Mouse (Mus musculus) liver, adult 2 months (tissue): ENCODE results near the gene Cd93.

Experiments used
- CTCF ChIP-seq: fragments of 200-500 bp; IDR thresholded peaks from 2 replicates; pipeline ENCODE4 v1.5.1; 2011; ENCODE audit warnings: low read depth, low read length, control low read depth
- POLR2A ChIP-seq: fragments of 200-500 bp; IDR thresholded peaks from 2 replicates; pipeline ENCODE4 v1.6.1; 2011; ENCODE audit warnings: low read length, control low read depth; ENCODE audit not compliant: insufficient read depth; ENCODE audit errors: extremely low read depth

DNA sequence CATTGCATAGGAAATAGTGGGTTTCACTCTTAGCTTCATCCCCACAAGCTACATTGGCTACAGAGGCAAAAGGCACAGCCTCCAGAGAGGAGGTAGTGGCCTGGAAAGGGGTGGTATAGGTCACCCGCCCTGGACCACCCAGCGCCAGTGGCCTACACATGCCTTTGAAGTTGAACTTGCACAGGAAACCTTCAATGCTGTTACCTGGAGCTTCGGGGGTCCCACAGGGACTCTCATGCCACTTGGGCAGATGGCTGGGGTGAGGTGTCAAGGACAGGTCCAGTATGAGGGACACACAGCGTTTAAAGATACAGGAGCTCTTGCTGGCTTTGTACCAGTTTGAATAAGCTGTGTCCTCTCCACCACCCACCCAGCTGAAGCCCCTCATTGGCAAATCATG is 653 bp downstream of the Cd93 start:
- TF ChIP-seq POLR2A = no peak
- no peak for TF ChIP-seq CTCF
